Mouse (Mus musculus) urinary bladder, postnatal 14 days (tissue): ENCODE data around the gene Pgs1.
A peak's percentile ranks its signal among the peaks of the same experiment; 100 is the strongest.

ENCODE experiments used
- DNase-seq: peaks from one replicate; pipeline ENCODE4 v3.0.0; 2021; ENCODE audit warnings: low spot score

Pgs1 gene

GRCm38 (mm10) chr11:117976081-117976582, 10.0 kb upstream of the Pgs1 start:
- no peak for DNase-seq

- no peak for DNase-seq
These were observed 8.3 kb upstream of the Pgs1 start for GRCm38 (mm10) chr11:117977694-117978360.

GRCm38 (mm10) chr11:117979388-117979787, 6.7 kb upstream of the Pgs1 start:
- DNase-seq: no peak

- DNase-seq: no peak
These were observed 3.7 kb upstream of the Pgs1 start for GRCm38 (mm10) chr11:117982426-117982825.

- DNase-seq: no peak
These were observed 2.3 kb upstream of the Pgs1 start for GRCm38 (mm10) chr11:117983770-117984169.

- DNase-seq: no peak
These were observed 950 bp downstream of the Pgs1 start for GRCm38 (mm10) chr11:117987032-117987451.

- no peak for DNase-seq
These were observed 1.9 kb downstream of the Pgs1 start for GRCm38 (mm10) chr11:117987968-117988367.

GRCm38 (mm10) chr11:117989241-117989640, 3.1 kb downstream of the Pgs1 start:
- no peak for DNase-seq

GRCm38 (mm10) chr11:117989926-117990325, 3.8 kb downstream of the Pgs1 start:
- DNase-seq: no peak

- no peak for DNase-seq
These were observed 5.7 kb downstream of the Pgs1 start for GRCm38 (mm10) chr11:117991502-117992470.

GRCm38 (mm10) chr11:117993190-117994175, 7.4 kb downstream of the Pgs1 start:
- DNase-seq: no peak

- peak; percentile 66 for DNase-seq
These were observed 8.4 kb downstream of the Pgs1 start for GRCm38 (mm10) chr11:117994250-117995057.

- DNase-seq: no peak
These were observed 9.2 kb downstream of the Pgs1 start for GRCm38 (mm10) chr11:117995255-117995654.

- DNase-seq: no peak
These were observed 9.6 kb downstream of the Pgs1 start for GRCm38 (mm10) chr11:117995661-117996060.

- no peak for DNase-seq
These were observed 10.0 kb downstream of the Pgs1 start for GRCm38 (mm10) chr11:117996066-117996465.

GRCm38 (mm10) chr11:117997085-117997484, 11.0 kb downstream of the Pgs1 start:
- DNase-seq: no peak

GRCm38 (mm10) chr11:117998356-117998755, 12.3 kb downstream of the Pgs1 start:
- peak; percentile 37 for DNase-seq

GRCm38 (mm10) chr11:117999260-117999934, 13.3 kb downstream of the Pgs1 start:
- DNase-seq: peak; percentile 43

GRCm38 (mm10) chr11:118000083-118000482, 14.0 kb downstream of the Pgs1 start:
- DNase-seq: no peak

GRCm38 (mm10) chr11:118000565-118001215, 14.6 kb downstream of the Pgs1 start:
- peak; percentile 41 for DNase-seq
